Mouse (Mus musculus): ENCODE measurements at regions not wholly inside any gene's neighbourhood (a gene's known extent, or its start where the extent isn't known, plus 50 kb on each side); places are given as distances from the start of the nearest gene placed in this dataset.

- DNase-seq (ENCODE audit: low spot score) = no peak
Observed at GRCm38 (mm10) chr1:15155046-15155445, 938.1 kb downstream of the 4930444P10Rik start.

GRCm38 (mm10) chr1:15153952-15154351, 939.2 kb downstream of the 4930444P10Rik start:
- no peak for DNase-seq (ENCODE audit: low spot score)

GRCm38 (mm10) chr1:15143922-15144591, 949.1 kb downstream of the 4930444P10Rik start:
- DNase-seq (ENCODE audit: low spot score) = no peak

- DNase-seq (ENCODE audit: low spot score) = no peak
Observed at GRCm38 (mm10) chr1:15118462-15118861, 974.7 kb downstream of the 4930444P10Rik start.

GRCm38 (mm10) chr1:15111420-15111819, 981.7 kb downstream of the 4930444P10Rik start:
- DNase-seq (ENCODE audit: low spot score) = no peak

- no peak for DNase-seq (ENCODE audit: low spot score)
Observed at GRCm38 (mm10) chr1:15070331-15070730, 1022.8 kb downstream of the 4930444P10Rik start.

GRCm38 (mm10) chr1:15034047-15034446, 1059.1 kb downstream of the 4930444P10Rik start:
- DNase-seq (ENCODE audit: low spot score) = no peak

GRCm38 (mm10) chr1:15018460-15018779, 1074.7 kb downstream of the 4930444P10Rik start:
- DNase-seq (ENCODE audit: low spot score) = no peak

GRCm38 (mm10) chr1:15017689-15018459, 1075.3 kb downstream of the 4930444P10Rik start:
- DNase-seq (ENCODE audit: low spot score) = no peak

GRCm38 (mm10) chr1:15007663-15008344, 1085.3 kb downstream of the 4930444P10Rik start:
- peak; percentile 23 for DNase-seq (ENCODE audit: low spot score)

GRCm38 (mm10) chr1:14995348-14995747, 1097.8 kb downstream of the 4930444P10Rik start:
- DNase-seq (ENCODE audit: low spot score) = no peak

GRCm38 (mm10) chr1:14980093-14980711, 1112.9 kb downstream of the 4930444P10Rik start:
- no peak for DNase-seq (ENCODE audit: low spot score)

Measured in left cerebral cortex, adult 11 months (tissue).